Comparison of ENCODE assay signal across 17 mouse cellular contexts in the genomic region with DNA sequence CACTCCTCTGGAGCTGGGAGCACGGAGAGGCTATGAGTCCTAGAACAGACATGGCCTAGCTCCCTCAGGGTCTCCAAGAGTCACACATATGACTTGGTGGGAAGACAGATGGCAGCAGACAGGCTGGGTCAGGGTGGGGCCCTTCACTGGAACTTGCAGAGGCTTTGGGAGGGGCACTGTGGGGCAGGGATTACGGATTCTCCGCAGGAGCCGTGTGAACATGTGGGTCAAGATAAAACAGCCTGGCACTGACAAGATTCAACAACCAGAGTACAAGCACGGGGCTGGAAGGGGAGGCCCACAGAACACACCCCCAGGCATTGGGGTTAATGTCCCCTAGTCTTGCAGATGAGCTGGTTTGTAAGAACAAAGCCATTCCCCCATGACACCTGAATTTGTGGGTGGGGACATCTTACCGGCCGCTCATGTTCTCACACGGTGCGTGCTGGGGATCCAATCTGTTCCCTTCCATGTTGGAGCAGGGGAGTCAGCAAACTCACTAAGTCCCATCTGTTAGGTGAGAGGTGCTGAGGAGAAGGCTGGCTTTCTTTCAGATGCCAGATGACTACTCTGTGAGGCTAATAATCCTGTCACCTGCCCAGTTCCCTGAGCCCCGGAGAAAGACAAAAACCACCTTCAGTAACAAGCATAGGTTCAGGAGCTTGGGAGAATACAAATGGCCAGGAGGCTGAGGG. TPM values are rescaled to one million over a fixed set of nuclear protein-coding genes. Genes with fewer than 3 reads are reported as not detected.
DNase-seq lines count a peak whose midpoint lies in the region; ATAC-seq lines count a peak whose summit lies in the region.
"Had no signal": no experiment of that assay in that cellular context is flagged by ENCODE, and none has a peak within 500 bp of the region (broad histone marks: within the 10 kb centered on the region; RNA-seq: fewer than 3 reads in every experiment).

No protein-coding gene starts in this region.

- no peaks in the 10 kb centered on the region for H3K4me1 ChIP-seq in forebrain, embryonic 14.5 days (ENCODE audit: control insufficient read depth, insufficient read depth, low read length)
- H3K4me1 ChIP-seq in forebrain, embryonic 16.5 days (replicated peaks; ENCODE audit: control insufficient read depth, insufficient read depth, low read length), result peaks cover 4% of the 10 kb centered on the region; the same call in 1 of the 2 replicates
- H3K4me1 ChIP-seq in liver, embryonic 11.5 days (replicated peaks; ENCODE audit: control insufficient read depth, insufficient read depth, low read length), result no peaks in the 10 kb centered on the region
- H3K4me1 ChIP-seq in heart, embryonic 12.5 days (replicated peaks), result 0 out of 2 replicates have a peak, but pooled peaks cover 9% of the 10 kb centered on the region

- peak; percentile 30 for DNase-seq in forebrain, embryonic 14.5 days (ENCODE audit: low spot score)
- peak; percentile 20 for DNase-seq in liver
- DNase-seq in liver, embryonic 11.5 days (ENCODE audit: low spot score), result no peak
- peak; percentile 87 for DNase-seq in cerebellum, adult 9-10 months
- peak; percentile 52 for DNase-seq in retina, postnatal 1 day
- no peak for DNase-seq in urinary bladder, adult 2 months (ENCODE audit: low spot score)
- DNase-seq: adrenal gland, postnatal 10 days; kidney, adult 11 months; layer of hippocampus, postnatal 36 days; lung, postnatal 10 days; right cerebral cortex, postnatal 4 days; thymus, postnatal 36 days had no signal

- no peak overlapping the region for H3K4me3 ChIP-seq in forebrain, embryonic 14.5 days (ENCODE audit: low read depth, low read length)
- no peak overlapping the region for H3K4me3 ChIP-seq in forebrain, embryonic 16.5 days (replicated peaks; ENCODE audit: low read length)
- no peak overlapping the region for H3K4me3 ChIP-seq in liver, embryonic 11.5 days (ENCODE audit: low read depth, low read length)
- H3K4me3 ChIP-seq in heart, embryonic 12.5 days, result no peak overlapping the region
- H3K4me3 ChIP-seq: liver, embryonic 15.5 days; megakaryocyte, embryonic 14.5 days had no signal

- no peaks in the 10 kb centered on the region for H3K27me3 ChIP-seq in forebrain, embryonic 14.5 days (replicated peaks; ENCODE audit: control insufficient read depth, insufficient read depth, low read length)
- H3K27me3 ChIP-seq in forebrain, embryonic 16.5 days (replicated peaks; ENCODE audit: control insufficient read depth, insufficient read depth, low read length), result no peaks in the 10 kb centered on the region
- 0 out of 2 replicates have a peak, but pooled peaks cover 8% of the 10 kb centered on the region for H3K27me3 ChIP-seq in liver, embryonic 11.5 days (replicated peaks; ENCODE audit: control insufficient read depth, insufficient read depth, low read length)
- 0 out of 2 replicates have a peak, but pooled peaks cover 11% of the 10 kb centered on the region for H3K27me3 ChIP-seq in heart, embryonic 12.5 days (replicated peaks)

- H3K27ac ChIP-seq in forebrain, embryonic 14.5 days (ENCODE audit: low read depth, low read length), result no peak overlapping the region
- no peak overlapping the region for H3K27ac ChIP-seq in forebrain, embryonic 16.5 days (ENCODE audit: low read length)
- H3K27ac ChIP-seq in liver, embryonic 11.5 days (ENCODE audit: low read depth, low read length), result no peak overlapping the region
- H3K27ac ChIP-seq in heart, embryonic 12.5 days (ENCODE audit: poor library complexity, severe bottlenecking), result no peak overlapping the region
- H3K27ac ChIP-seq: kidney, postnatal 0 days; liver, embryonic 15.5 days had no signal

- 60% methylated on average over 10 of the region's 10 CpGs for WGBS in forebrain, embryonic 14.5 days
- 58% methylated on average over 10 of the region's 10 CpGs for WGBS in forebrain, embryonic 16.5 days
- WGBS in liver, embryonic 11.5 days, result 61% methylated on average over 10 of the region's 10 CpGs
- WGBS in heart, embryonic 12.5 days, result 57% methylated on average over 10 of the region's 10 CpGs

- no peaks in the 10 kb centered on the region for H3K9me3 ChIP-seq in forebrain, embryonic 14.5 days (replicated peaks; ENCODE audit: control insufficient read depth, low read length)
- no peaks in the 10 kb centered on the region for H3K9me3 ChIP-seq in forebrain, embryonic 16.5 days (ENCODE audit: control insufficient read depth, low read length)
- no peaks in the 10 kb centered on the region for H3K9me3 ChIP-seq in liver, embryonic 11.5 days (ENCODE audit: control insufficient read depth, low read length)
- H3K9me3 ChIP-seq in heart, embryonic 12.5 days (replicated peaks), result no peaks in the 10 kb centered on the region
- H3K9me3 ChIP-seq: liver, embryonic 15.5 days; megakaryocyte, embryonic 14.5 days had no signal

- no peak; the same call in 1 of the 2 replicates for ATAC-seq in forebrain, embryonic 14.5 days
- no peak for ATAC-seq in forebrain, embryonic 16.5 days
- ATAC-seq in liver, embryonic 11.5 days (replicated peaks; ENCODE audit: low FRiP score), result no peak
- ATAC-seq in heart, embryonic 12.5 days (ENCODE audit: insufficient number of reproducible peaks, low FRiP score), result no peak

- no peak overlapping the region for H3K4me2 ChIP-seq in forebrain, embryonic 14.5 days (ENCODE audit: low read length)
- H3K4me2 ChIP-seq in forebrain, embryonic 16.5 days (ENCODE audit: low read length), result no peak overlapping the region
- H3K4me2 ChIP-seq in liver, embryonic 11.5 days, result no peak overlapping the region
- H3K4me2 ChIP-seq in heart, embryonic 12.5 days, result no peak overlapping the region
- H3K4me2 ChIP-seq: liver, embryonic 15.5 days had no signal

- no peaks in the 10 kb centered on the region for H3K36me3 ChIP-seq in forebrain, embryonic 14.5 days (ENCODE audit: control insufficient read depth, insufficient read depth, low read length)
- H3K36me3 ChIP-seq in forebrain, embryonic 16.5 days (ENCODE audit: control insufficient read depth, insufficient read depth), result no peaks in the 10 kb centered on the region
- H3K36me3 ChIP-seq in liver, embryonic 11.5 days (ENCODE audit: control insufficient read depth, insufficient read depth, low read length), result no peaks in the 10 kb centered on the region
- H3K36me3 ChIP-seq in heart, embryonic 12.5 days, result no peaks in the 10 kb centered on the region
- H3K36me3 ChIP-seq: liver, embryonic 15.5 days had no signal

- no peak overlapping the region for H3K9ac ChIP-seq in forebrain, embryonic 14.5 days (ENCODE audit: low read length)
- H3K9ac ChIP-seq in forebrain, embryonic 16.5 days (replicated peaks; ENCODE audit: low read depth, low read length), result no peak overlapping the region
- no peak overlapping the region for H3K9ac ChIP-seq in liver, embryonic 11.5 days (ENCODE audit: low read depth, low read length)
- no peak overlapping the region for H3K9ac ChIP-seq in heart, embryonic 12.5 days
- H3K9ac ChIP-seq: liver, embryonic 15.5 days had no signal

RNA-seq across cellular contexts. Expression of a gene that starts 30.9 kb away (rescaled TPM):
- 22.3 and 23.5 TPM in 2 replicates for polyA plus RNA-seq in forebrain, embryonic 14.5 days (2014; fragmentation: Nextera tagmentation; extraction: Ambion mirVana)
- polyA plus RNA-seq in forebrain, embryonic 16.5 days (2015; fragmentation: Nextera tagmentation; extraction: Ambion mirVana), result 23.1 and 26.9 TPM in 2 replicates
- 11.5 and 13.4 TPM in 2 replicates for polyA plus RNA-seq in liver, embryonic 11.5 days (2014; fragmentation: Nextera tagmentation; extraction: Ambion mirVana)
- 14.9 and 27.9 TPM in 2 replicates for polyA plus RNA-seq in urinary bladder, adult 2 months (2012; rRNA removed)
- 5.6 and 5.8 TPM in 2 replicates for polyA plus RNA-seq in heart, embryonic 12.5 days (2016; fragmentation: Nextera tagmentation; extraction: Ambion mirVana)

Comparison
In these comparisons a context has a peak if more than half of its experiments do, and no peak if none do; other contexts are left out.
1. DNase-seq: peak in forebrain, embryonic 14.5 days (single experiment), liver (single experiment), cerebellum, adult 9-10 months (single experiment) and retina, postnatal 1 day (single experiment); none in liver, embryonic 11.5 days (single experiment) and urinary bladder, adult 2 months (single experiment).